Mouse (Mus musculus) cerebellum, adult 11-12 months (tissue): ENCODE data around the gene Slc26a10.
"Not testable (repeated sequence)": the region's sequence is repeated elsewhere in the genome, so short reads cannot be mapped to it uniquely, and the experiment has no call there.

Experiments
- DNase-seq: peaks from one replicate; pipeline ENCODE4 v3.0.0; 2022

Slc26a10 gene

GRCm38 (mm10) chr10:127180695-127181047, 226 bp upstream of the Slc26a10 start:
- DNase-seq, result peak; percentile 2

DNA sequence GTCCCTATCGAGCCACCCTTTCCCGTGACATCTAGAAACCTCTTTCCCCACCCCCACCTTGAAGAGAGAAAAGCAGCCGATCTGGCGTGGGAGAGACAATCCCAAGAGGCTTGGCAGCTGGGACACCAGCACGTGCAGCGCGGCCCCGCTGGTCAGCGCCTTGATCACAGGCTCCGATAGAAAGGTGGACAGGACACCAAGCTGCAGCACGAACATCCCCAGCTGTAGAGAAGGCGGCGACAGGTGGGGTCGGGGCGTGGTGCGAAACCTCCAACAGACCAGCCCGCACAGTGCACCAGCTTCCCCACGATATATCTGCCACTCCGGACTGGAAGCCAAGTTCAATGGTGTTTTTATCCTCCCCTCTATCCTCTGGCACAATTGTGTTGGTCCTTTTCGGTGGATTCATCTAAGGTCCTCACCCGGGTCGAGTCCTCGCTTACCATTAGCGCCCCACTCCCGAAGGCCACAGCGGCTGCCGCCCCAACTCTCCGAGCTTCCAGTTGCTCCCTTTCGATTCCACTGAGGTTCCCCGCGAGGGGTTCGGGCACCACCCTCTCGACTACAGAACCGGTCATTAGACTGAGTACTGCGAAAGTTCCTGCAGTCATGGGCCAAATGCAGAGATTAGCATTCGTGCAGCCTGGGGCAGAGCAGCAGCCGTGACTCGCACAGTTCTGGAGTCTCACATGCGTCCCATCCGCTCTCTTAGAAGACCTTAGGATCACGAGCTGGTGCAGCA, 2.0 kb downstream of the Slc26a10 start:
- peak; percentile 42 for DNase-seq

DNA sequence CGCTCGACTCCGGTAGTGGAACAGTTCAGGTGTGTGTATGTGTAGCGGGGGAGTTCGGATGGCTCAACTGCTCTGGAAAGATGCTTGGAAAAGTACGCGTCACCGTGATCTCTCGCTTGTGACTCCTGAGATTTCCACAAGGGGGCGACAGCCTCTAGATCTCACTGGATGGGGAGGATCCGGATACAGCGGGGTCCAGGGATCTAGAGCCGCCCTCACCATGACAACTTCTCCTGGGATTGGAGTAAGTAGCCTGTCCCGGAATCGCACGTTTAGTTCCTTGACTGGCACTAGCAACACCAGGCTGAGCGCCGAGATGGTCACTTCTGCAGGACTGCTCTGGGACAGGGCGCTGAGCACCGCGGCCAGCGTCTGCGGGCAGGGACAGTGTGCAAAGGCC, 2.7 kb downstream of the Slc26a10 start:
- DNase-seq, result peak; percentile 71

DNA sequence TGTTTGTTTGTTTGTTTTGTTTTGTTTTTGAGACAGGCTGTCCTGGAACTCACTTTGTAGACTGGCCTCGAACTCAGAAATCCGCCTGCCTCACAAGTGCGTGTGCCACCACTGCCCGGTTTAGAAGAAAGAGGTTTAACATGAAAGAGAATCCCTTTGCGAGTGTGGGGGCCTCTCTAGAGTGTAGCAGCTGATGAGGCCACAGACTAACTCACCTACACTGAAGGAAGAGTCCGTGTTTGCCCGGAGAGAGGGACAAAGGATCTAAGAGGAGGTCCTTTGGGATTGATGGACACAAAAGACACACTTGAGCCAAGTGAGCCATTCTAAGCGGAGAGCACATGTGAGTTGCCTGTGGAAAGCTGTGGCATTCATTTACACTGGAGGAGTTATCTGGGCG, 3.2 kb downstream of the Slc26a10 start:
- DNase-seq, result no peak

DNA sequence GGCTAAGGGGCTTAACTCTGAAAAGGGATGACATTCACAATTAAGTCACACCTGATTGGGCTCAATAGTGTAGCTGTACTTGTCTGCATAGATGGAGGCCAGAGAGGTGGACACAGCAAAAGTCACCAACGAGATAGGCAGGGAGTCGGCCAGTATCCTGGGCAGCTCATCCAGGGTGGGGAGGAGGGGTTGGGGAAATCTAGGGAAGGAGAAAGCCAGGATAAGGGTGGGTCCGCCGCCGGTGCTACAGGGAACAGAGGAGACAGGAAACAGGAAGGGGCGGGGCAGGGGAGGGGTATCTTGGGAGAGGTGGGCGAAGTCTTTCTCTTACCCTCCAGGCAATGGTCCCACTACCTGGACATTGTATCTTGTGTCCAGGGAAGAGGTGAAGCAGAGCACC, 3.7 kb downstream of the Slc26a10 start:
- DNase-seq, result no peak

DNA sequence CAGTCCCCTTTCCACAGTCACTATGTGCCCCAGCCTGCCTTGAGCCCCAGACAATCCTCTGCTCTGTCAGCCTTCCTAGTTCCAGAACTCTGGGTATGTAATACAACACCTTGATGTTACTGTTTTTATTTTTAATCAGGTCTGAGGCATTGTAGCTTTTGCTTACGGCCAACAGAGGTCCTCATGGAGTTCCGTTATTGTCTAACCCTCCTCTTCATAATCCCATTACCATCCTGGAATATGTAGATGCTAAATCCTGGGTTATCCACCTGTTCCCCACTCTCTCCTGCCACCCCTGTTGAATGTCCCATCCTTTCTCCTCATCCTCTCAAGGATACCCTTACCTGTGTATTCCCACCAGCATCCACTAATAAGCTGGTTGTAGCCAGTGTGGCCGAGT, 4.2 kb downstream of the Slc26a10 start:
- DNase-seq, result no peak

DNA sequence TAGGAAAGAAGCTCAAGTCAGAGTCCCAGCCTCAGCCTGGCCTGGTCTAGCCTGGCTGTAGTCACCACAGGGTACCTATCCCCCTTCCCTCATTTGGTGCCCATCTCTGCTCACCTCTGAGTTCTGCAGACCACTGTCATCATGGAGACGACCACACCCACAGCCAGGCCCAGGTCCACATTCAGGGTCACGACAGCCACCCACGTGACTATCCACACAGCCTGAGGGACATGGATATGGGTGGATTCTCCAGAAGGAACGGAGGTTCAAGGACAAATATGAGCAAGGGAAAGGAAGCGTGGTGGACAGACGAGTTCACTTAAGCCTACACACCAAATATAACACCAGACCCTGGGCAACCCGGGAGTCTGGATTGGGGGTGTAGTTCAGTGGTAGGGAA, 6.3 kb downstream of the Slc26a10 start:
- DNase-seq, result no peak

DNA sequence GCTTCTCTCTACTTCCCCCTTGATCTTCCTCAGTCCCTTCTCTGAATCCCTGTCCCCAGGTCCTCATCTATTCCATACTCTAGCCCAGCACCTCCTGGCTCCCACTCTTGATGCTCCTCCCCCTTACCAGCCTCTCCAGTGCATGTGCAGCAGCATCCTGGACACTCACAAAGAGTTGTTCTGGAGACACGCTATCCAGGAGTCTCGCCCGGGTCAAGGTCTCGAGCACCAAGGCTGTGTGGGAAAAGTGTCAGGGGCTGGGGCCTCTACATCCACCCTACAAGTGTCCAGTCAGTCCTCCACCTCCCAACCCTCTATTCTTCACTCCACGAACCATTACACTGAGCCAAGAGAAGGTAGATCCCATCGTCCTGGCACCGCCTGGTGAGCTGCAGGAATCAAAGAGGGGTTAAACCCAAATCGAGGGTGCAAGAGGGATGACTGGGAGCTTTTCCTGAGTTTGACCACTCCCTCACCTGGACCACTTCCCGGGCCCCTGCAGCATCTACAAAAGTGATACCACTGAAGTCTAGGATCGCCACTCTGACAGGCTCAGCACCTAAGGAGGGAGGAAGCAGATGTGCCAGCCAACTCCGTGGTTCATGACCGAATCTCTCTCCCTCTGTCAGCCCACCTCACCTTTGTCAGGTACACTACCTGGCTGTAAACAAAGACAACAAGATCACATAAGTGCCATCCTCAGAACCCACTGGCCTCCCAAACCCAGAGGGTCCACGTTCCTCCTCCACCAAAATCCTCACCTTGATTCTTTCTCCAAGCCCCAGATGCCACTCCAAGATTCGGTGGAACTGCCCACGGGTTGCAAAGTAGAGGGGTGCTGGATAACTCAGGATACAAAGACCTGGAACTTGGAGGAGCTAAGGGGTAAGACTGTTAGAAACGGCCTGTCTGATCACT, 7.0 kb downstream of the Slc26a10 start:
- DNase-seq, result no peak

DNA sequence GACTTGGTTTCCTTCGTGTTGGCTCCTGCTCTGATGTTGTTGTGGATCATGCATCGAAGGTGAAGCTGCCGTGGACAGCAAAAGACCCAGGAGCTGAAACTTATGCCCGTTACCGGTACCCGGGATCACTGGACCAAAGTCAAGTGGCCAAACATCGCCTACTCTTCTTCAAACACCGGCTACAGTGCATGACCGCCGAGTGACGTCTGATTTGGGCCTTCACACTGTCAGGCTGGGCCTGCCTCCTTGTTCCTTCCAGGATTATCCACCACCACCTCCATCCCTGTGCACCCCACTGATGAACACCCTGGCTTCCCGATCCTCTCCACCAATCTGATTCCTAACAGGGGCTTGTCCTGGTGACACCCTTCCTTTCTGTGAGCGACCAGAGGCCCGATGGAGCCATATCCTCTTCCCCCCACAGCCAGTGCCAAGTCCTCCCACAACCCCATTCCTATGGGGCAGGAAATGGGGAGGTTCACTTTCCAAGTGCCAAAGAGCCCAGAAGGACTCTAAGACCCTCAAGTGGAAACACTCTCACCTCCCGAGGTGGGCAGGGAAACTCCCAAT, 8.7 kb downstream of the Slc26a10 start:
- DNase-seq, result no peak

DNA sequence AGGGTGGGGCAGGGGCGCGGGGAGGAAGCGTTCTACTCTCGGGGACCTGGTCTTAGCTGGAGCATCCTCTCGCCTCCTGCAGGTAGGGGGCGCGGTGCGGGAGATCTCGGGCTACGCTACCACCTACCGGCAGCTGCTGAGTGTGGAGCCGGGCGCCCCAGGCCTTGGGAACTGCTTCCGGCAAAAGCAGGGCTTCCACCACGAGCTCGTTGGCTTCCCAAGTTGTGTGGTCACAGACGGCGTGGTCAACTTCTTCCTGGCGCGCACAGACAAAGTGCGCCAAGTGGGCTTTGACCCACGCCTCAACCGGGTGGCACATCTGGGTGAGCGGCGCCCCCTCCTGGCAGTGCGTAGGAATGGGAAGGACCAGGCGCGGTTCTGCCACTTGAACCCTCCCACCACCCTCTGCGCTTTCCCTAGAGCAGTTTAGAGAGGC, 9.6 kb downstream of the Slc26a10 start:
- peak; percentile 32 for DNase-seq

- peak; percentile 29 for DNase-seq
Measured at GRCm38 (mm10) chr10:127170002-127170401, 10.4 kb downstream of the Slc26a10 start.

- peak; percentile 41 for DNase-seq
Measured at GRCm38 (mm10) chr10:127167614-127168192, 12.7 kb downstream of the Slc26a10 start.

GRCm38 (mm10) chr10:127166771-127167613, 13.5 kb downstream of the Slc26a10 start:
- peak; percentile 60 for DNase-seq

DNA sequence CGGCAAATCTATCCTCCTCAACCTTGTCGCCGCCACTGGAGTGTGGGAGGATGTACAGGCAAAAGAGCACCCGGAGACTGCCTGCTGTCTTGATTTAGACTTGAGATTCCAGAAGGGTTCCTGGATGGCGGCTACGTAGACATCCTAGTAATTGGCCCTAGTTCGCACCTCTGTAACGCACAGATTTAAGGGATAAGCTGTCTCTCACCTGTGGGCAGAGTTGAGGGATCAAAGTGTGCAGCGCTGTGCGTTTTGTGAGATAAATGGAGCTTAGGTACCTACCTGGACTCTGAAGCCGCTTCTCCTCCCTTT, 14.1 kb downstream of the Slc26a10 start:
- DNase-seq, result no peak

DNA sequence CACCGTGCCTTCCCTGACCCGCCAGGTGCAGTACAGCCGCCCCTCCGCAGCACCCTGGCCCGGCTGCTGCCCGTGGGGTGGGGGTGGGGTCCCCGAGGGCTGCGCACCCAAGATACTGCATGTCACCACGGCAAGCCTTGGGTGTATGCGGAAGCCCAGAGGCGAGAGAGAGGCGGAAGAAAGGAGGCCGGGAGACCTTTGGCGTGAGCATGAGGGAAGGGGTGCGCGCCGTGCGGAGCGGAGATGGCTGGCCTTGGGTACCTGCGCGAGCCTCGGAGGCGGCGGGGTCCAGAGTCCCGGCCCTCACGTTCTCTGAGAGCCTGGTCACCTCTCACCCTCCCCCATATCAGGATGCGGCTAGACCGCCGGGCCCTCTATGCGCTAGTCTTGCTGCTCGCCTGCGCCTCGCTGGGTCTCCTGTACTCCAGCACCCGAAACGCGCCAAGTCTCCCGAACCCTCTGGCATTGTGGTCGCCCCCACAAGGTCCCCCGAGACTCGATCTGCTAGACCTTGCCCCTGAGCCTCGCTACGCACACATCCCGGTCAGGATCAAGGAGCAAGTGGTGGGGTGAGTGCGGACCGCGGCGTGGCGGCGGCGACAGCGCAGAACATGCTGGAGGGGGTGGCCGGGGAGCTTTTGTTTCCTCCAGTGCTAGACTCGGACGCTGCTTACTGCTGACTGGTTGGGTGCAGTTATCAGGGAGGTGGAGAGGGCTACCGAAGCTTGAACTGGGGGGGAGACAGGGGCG, 14.6 kb downstream of the Slc26a10 start:
- DNase-seq, result peak; percentile 72

DNA sequence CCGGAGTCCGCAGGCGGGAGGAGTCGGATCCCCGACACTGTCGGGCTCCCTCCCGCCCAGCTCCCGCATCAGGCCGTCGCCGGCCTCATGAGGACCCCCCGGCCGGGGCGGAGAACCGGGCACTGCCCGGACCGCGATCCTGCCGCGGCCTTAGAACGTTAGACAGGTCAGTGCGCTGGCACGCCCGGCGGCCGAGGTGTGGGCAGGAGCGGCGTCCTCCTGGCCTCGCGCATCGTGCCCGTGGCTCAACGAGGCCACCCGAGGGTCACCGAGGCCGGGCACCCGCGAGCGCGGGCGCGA, 15.1 kb downstream of the Slc26a10 start:
- no peak for DNase-seq

DNA sequence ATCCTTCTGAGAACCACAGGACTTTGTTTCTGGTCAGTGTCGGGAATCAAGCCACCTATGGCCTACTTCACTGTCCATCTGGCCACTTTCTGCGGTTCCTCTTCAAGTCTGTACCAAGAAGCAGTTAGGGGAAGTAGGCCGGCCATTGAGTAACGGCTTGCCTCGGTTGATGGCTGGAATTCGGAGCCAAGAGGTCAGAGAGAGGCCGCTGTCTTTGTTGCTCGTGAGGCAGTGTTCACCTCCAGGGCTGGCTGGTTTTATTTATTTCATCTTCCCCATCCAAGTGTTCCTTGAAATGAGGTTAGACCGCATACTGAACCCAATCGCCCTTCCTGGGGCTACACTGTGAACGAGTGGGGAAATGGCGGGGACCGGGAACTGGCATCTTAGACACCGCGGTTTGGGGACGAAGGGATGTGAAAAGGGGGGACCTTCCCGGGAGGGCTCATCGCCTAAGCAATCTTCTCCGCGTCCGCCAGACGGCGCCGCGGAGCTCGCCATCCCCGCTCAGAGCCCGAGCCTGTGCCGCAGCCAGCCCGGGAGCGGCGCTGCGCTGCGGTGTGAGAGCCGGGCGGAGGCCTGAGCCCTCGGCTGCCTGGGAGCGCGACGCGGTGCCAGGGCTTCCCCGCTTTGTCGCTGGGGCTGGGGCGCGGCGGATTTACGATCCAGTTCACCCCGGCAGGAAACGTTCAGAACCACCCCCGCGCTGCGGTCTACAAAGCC, 15.7 kb downstream of the Slc26a10 start, which contains the start of gene B4galnt1:
B4galnt1 (plus strand) TSS at position 595 of the 723 bp plus-strand sequence.
- peak; percentile 86 for DNase-seq

- DNase-seq, result no peak
Measured at GRCm38 (mm10) chr10:127164190-127164589, 16.3 kb downstream of the Slc26a10 start.

GRCm38 (mm10) chr10:127162771-127163261, 17.6 kb downstream of the Slc26a10 start:
- DNase-seq, result not testable (repeated sequence)

GRCm38 (mm10) chr10:127160728-127161127, 19.7 kb downstream of the Slc26a10 start:
- DNase-seq, result no peak

- no peak for DNase-seq
Measured at GRCm38 (mm10) chr10:127160081-127160480, 20.4 kb downstream of the Slc26a10 start.
